Comparison of ENCODE assay signal across 8 mouse cellular contexts in genomic region chr3:22121741-22122140, GRCm38 (mm10). TPM values are rescaled to one million over a fixed set of nuclear protein-coding genes. Genes with fewer than 3 reads are reported as not detected.
A peak's percentile ranks its signal among the peaks of the same experiment; 100 is the strongest.
DNase-seq lines count a peak whose midpoint lies in the region.

No protein-coding gene starts in this region.

- DNase-seq in heart, adult 11 months: peak; percentile 87
- DNase-seq in heart, postnatal 4 days: no peak
- peak; percentile 36 to 44 for DNase-seq in B cell, adult 2 months
- peak; percentile 97 for DNase-seq in ZHBTc4 (ENCODE audit: low read depth, low spot score)
- peak; percentile 45 to 56 for DNase-seq in kidney, postnatal 25 days
- DNase-seq in lung, adult 18-20 months: no peak
- DNase-seq in urinary bladder, postnatal 14 days (ENCODE audit: low spot score): no peak
- no peak for DNase-seq in layer of hippocampus, postnatal 36 days

RNA-seq across cellular contexts. Expression of gene Tbl1xr1, which starts 45.3 kb away (rescaled TPM):
- 10 to 100 TPM; 57.5 to 58.8 TPM for total RNA-seq in heart, postnatal 4 days (2021)
- 100 to 1,000 TPM; 142 to 156 TPM for total RNA-seq in layer of hippocampus, postnatal 36 days (2021)

Comparison
In these comparisons a context has a peak if more than half of its experiments do, and no peak if none do; other contexts are left out.
1. DNase-seq: peak in heart, adult 11 months (single experiment), B cell, adult 2 months (2 of 2), ZHBTc4 (single experiment) and kidney, postnatal 25 days (2 of 2); none in heart, postnatal 4 days (single experiment), lung, adult 18-20 months (0 of 2), urinary bladder, postnatal 14 days (single experiment) and layer of hippocampus, postnatal 36 days (0 of 2).